Comparison of ENCODE assay signal across 10 mouse cellular contexts in genomic region chrX:59606535-59606934, GRCm38 (mm10). TPM values are rescaled to one million over a fixed set of nuclear protein-coding genes. Genes with fewer than 3 reads are reported as not detected.
DNase-seq lines count a peak whose midpoint lies in the region; ATAC-seq and TF ChIP-seq lines count a peak whose summit lies in the region.
"Had no signal": no experiment of that assay in that cellular context is flagged by ENCODE, and none has a peak within 500 bp of the region (broad histone marks: within the 10 kb centered on the region; RNA-seq: fewer than 3 reads in every experiment).

No protein-coding gene starts in this region.

- no peaks in the 10 kb centered on the region for H3K27me3 ChIP-seq in kidney, adult 2 months (replicated peaks; ENCODE audit: control insufficient read depth, insufficient read depth, low read length)
- H3K27me3 ChIP-seq in kidney, embryonic 14.5 days (ENCODE audit: control insufficient read depth, insufficient read depth, low read length) = no peaks in the 10 kb centered on the region
- no peaks in the 10 kb centered on the region for H3K27me3 ChIP-seq in E14TG2a.4 (ENCODE audit: insufficient read depth, low read length)
- H3K27me3 ChIP-seq: heart, embryonic 15.5 days; lung, embryonic 15.5 days had no signal

- no peak for DNase-seq in kidney, adult 2 months
- DNase-seq in CD4-positive, CD25-positive, alpha-beta regulatory T cell, adult 2 months (ENCODE audit: low read depth, low spot score) = peak; percentile 62
- peak; percentile 71 for DNase-seq in naive thymus-derived CD4-positive, alpha-beta T cell, adult 2 months (ENCODE audit: low read depth)
- no peak for DNase-seq in layer of hippocampus, postnatal 25 days (ENCODE audit: extremely low spot score in 1 of 2, low spot score in 1 of 2)
- DNase-seq: kidney, postnatal 14 days had no signal

- TF ChIP-seq CTCF in kidney, adult 2 months (conservative IDR thresholded peaks at IDR 0.05; ENCODE audit: insufficient read depth, insufficient read length, low read depth, low read length) = 0 out of 2 replicates have a peak, but pooled peaks have one; percentile 2
- peak; percentile 35; the same call in 1 of the 2 replicates for TF ChIP-seq CTCF in E14TG2a.4 (conservative IDR thresholded peaks at IDR 0.05; ENCODE audit: low read length)

- no peak for TF ChIP-seq POLR2A in kidney, adult 2 months (IDR thresholded peaks at IDR 0.05; ENCODE audit: low read depth, low read length)

- H3K27ac ChIP-seq in kidney, adult 2 months (ENCODE audit: insufficient read depth, low read depth, low read length) = no peak overlapping the region
- H3K27ac ChIP-seq in kidney, embryonic 14.5 days (ENCODE audit: low read depth, low read length) = no peak overlapping the region
- H3K27ac ChIP-seq: heart, embryonic 15.5 days; lung, embryonic 15.5 days had no signal

- no peaks in the 10 kb centered on the region for H3K9me3 ChIP-seq in kidney, embryonic 14.5 days (ENCODE audit: control insufficient read depth, low read length)
- H3K9me3 ChIP-seq in E14TG2a.4 (ENCODE audit: low read length) = no peaks in the 10 kb centered on the region
- H3K9me3 ChIP-seq: heart, embryonic 15.5 days; lung, embryonic 15.5 days had no signal

- WGBS in kidney, adult 2 months = 60% methylated on average over 1 of the region's 1 CpGs
- 83% methylated on average over 1 of the region's 1 CpGs for whole genome bisulfite sequencing in kidney, embryonic 14.5 days

- H3K4me1 ChIP-seq in kidney, adult 2 months (ENCODE audit: control insufficient read depth, insufficient read depth, low read length) = no peaks in the 10 kb centered on the region
- H3K4me1 ChIP-seq in kidney, embryonic 14.5 days (ENCODE audit: control insufficient read depth, insufficient read depth, low read length) = no peaks in the 10 kb centered on the region
- no peaks in the 10 kb centered on the region for H3K4me1 ChIP-seq in E14TG2a.4 (replicated peaks; ENCODE audit: low read depth, low read length)
- H3K4me1 ChIP-seq: heart, embryonic 15.5 days; lung, embryonic 15.5 days had no signal

- H3K9ac ChIP-seq in kidney, embryonic 14.5 days (ENCODE audit: low read depth, low read length) = no peak overlapping the region
- H3K9ac ChIP-seq: heart, embryonic 15.5 days; lung, embryonic 15.5 days had no signal

- H3K4me2 ChIP-seq in kidney, embryonic 14.5 days (replicated peaks; ENCODE audit: low read depth, low read length) = no peak overlapping the region
- H3K4me2 ChIP-seq: heart, embryonic 15.5 days; lung, embryonic 15.5 days had no signal

- H3K4me3 ChIP-seq in kidney, adult 2 months (ENCODE audit: insufficient read depth, low read depth, low read length) = no peak overlapping the region
- no peak overlapping the region for H3K4me3 ChIP-seq in kidney, embryonic 14.5 days (ENCODE audit: low read length)
- no peak overlapping the region for H3K4me3 ChIP-seq in E14TG2a.4 (replicated peaks; ENCODE audit: low read length)
- H3K4me3 ChIP-seq: heart, embryonic 15.5 days; lung, embryonic 15.5 days had no signal

- no peaks in the 10 kb centered on the region for H3K36me3 ChIP-seq in kidney, adult 2 months (ENCODE audit: control insufficient read depth, insufficient read depth, low read length)
- H3K36me3 ChIP-seq in kidney, embryonic 14.5 days (ENCODE audit: control insufficient read depth, insufficient read depth, low read length) = no peaks in the 10 kb centered on the region
- no peaks in the 10 kb centered on the region for H3K36me3 ChIP-seq in E14TG2a.4 (ENCODE audit: insufficient read depth, low read length)
- H3K36me3 ChIP-seq: heart, embryonic 15.5 days; lung, embryonic 15.5 days had no signal

- ATAC-seq in kidney, embryonic 14.5 days (ENCODE audit: low FRiP score, low TSS enrichment) = no peak
- ATAC-seq in erythroblast, adult 5-6 weeks (replicated peaks; ENCODE audit: low FRiP score, poor library complexity, severe bottlenecking) = no peak

RNA-seq across cellular contexts. Expression of gene Fgf13, which starts 38.7 kb away (rescaled TPM):
- polyA plus RNA-seq in kidney, adult 2 months (2012; rRNA removed) = 0.41 and 0.59 TPM in 2 replicates
- 2.9 and 4.2 TPM in 2 replicates for polyA plus RNA-seq in kidney, embryonic 14.5 days (2014; fragmentation: Nextera tagmentation; extraction: Ambion mirVana)
- not detected in 2 replicates for total RNA-seq in erythroblast, adult 5-6 weeks (2015; ENCODE audit: low replicate concordance)
- not detected in 2 replicates for total RNA-seq in erythroblast, adult 5-6 weeks (2017; ENCODE audit: low replicate concordance)
- 100 to 1,000 TPM; 258 to 273 TPM for total RNA-seq in layer of hippocampus, postnatal 25 days (2021)

Comparison
In these comparisons a context has a peak if more than half of its experiments do, and no peak if none do; other contexts are left out.
1. DNase-seq: peak in CD4-positive, CD25-positive, alpha-beta regulatory T cell, adult 2 months (single experiment) and naive thymus-derived CD4-positive, alpha-beta T cell, adult 2 months (single experiment); none in kidney, adult 2 months (single experiment) and layer of hippocampus, postnatal 25 days (0 of 2).
2. RNA of gene Fgf13, which starts 38.7 kb away (total RNA-seq): 258 to 273 TPM in layer of hippocampus, postnatal 25 days; not detected in erythroblast, adult 5-6 weeks; every median in the first group is over 100 times any median in the second.